Mouse (Mus musculus) ES-Bruce4 (cell line): ENCODE data around the gene Hmga1. TPM values are rescaled to one million over a fixed set of nuclear protein-coding genes. Genes with fewer than 3 reads are reported as not detected.

Experiments used
- H3K27ac ChIP-seq: 2 replicates; pipeline ENCODE4 v1.5.1; 2012; ENCODE audit warnings: low read length, inconsistent platforms; ENCODE audit not compliant: insufficient read depth
- H3K27me3 ChIP-seq: 2 replicates; pipeline ENCODE4 v1.6.1; 2012; ENCODE audit warnings: mild to moderate bottlenecking, low read length, inconsistent platforms; ENCODE audit not compliant: control insufficient read depth, poor library complexity, insufficient read depth, severe bottlenecking
- H3K36me3 ChIP-seq: 2 replicates; pipeline ENCODE4 v1.6.1; 2012; ENCODE audit warnings: inconsistent platforms, mild to moderate bottlenecking, low read length, moderate library complexity; ENCODE audit not compliant: control insufficient read depth, poor library complexity, insufficient read depth, severe bottlenecking
- H3K4me1 ChIP-seq: one replicate; pipeline ENCODE4 v1.8.1; 2011; ENCODE audit warnings: low read length; ENCODE audit not compliant: control insufficient read depth, insufficient read depth
- H3K4me3 ChIP-seq: 2 replicates; pipeline ENCODE4 v1.5.1; 2011; ENCODE audit warnings: low read depth, mild to moderate bottlenecking, low read length
- H3K9ac ChIP-seq: 2 replicates; pipeline ENCODE4 v1.6.1; 2012; ENCODE audit warnings: low read depth, mild to moderate bottlenecking, inconsistent platforms; ENCODE audit not compliant: poor library complexity, severe bottlenecking
- H3K9me3 ChIP-seq: replicated peaks from 2 replicates; pipeline ENCODE4 v1.6.1; 2012; ENCODE audit warnings: mild to moderate bottlenecking, low read length, inconsistent platforms; ENCODE audit not compliant: control insufficient read depth, poor library complexity, insufficient read depth, severe bottlenecking
- CTCF ChIP-seq: IDR thresholded peaks from one replicate; pipeline ENCODE4 v1.8.1; 2011; ENCODE audit warnings: low read depth, low read length
- EP300 ChIP-seq: IDR thresholded peaks from 2 replicates; pipeline ENCODE4 v1.6.1; 2011; ENCODE audit warnings: low read depth, low read length; ENCODE audit not compliant: insufficient read depth
- POLR2A ChIP-seq: IDR thresholded peaks from one replicate; pipeline ENCODE4 v1.8.1; 2011; ENCODE audit warnings: low read length; ENCODE audit not compliant: insufficient read depth
- polyA plus RNA-seq: library from polyadenylated mRNA; stranded (reverse); fragments of >200 nt; gene quantifications from 2 replicates; pipeline ENCODE4 v1.2.4, GENCODE M21; 2011; ENCODE audit warnings: low read depth; ENCODE audit not compliant: missing spikeins, insufficient read depth, insufficient read length

Gene Hmga1
- polyA plus RNA-seq, 1 experiment: 933 TPM

- no peak overlapping the region for H3K9ac ChIP-seq
- TF ChIP-seq EP300 (no peak), CTCF (no peak), POLR2A (no peak)
- H3K4me3 ChIP-seq: no peak overlapping the region
Measured at GRCm38 (mm10) chr17:27549234-27549633, 7.1 kb upstream of the Hmga1 start.

DNA sequence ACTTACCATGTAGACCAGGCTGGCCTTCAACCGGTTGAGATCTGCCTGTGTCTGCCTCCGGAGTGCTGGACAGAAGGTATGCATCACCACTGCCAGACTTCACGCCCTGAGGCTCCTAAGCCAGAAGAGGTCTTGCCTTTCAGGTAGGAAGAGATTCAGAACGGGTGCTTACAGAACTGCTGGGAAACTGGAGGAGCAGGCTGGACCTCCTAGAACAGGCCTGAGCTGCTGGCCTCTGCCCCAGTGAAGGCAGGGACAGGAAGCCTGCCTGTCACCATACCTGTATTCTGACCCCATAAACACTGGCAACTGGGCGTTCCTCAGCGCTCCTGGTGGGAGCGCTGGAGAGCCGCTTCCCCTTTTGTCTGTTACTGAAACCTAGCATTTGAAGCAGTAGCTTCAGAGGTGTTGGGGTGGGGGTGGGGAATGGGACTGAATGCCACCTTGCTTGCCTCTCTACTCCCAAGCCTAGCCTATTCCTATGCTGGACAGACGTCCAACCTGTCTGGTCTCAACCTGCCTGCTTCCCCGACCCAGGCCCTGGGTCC lies 4.8 kb upstream of the Hmga1 start:
- H3K27ac ChIP-seq: peak overlapping the region; percentile 29; the same call in 1 of the 2 replicates
- peak overlapping the region; percentile 59 for H3K9ac ChIP-seq
- TF ChIP-seq CTCF: peak; percentile 28
- no peak for TF ChIP-seq POLR2A
- TF ChIP-seq EP300: no peak
- peaks cover 12% of the 10 kb centered on the region for H3K4me1 ChIP-seq
- no peaks in the 10 kb centered on the region for H3K27me3 ChIP-seq
- H3K36me3 ChIP-seq: no peaks in the 10 kb centered on the region
- no peaks in the 10 kb centered on the region for H3K9me3 ChIP-seq
- no peak overlapping the region; the same call in 1 of the 2 replicates for H3K4me3 ChIP-seq

More at GRCm38 (mm10) chr17:27549234-27549633, 7.1 kb upstream of the Hmga1 start:
- Histone ChIP-seq H3K27me3 (no peaks in the 10 kb centered on the region), H3K27ac (no peak overlapping the region), H3K36me3 (no peaks in the 10 kb centered on the region), H3K4me1 (peaks cover 12% of the 10 kb centered on the region), H3K9me3 (no peaks in the 10 kb centered on the region)

- no peaks in the 10 kb centered on the region for H3K36me3 ChIP-seq
- TF ChIP-seq EP300 (no peak), CTCF (no peak), POLR2A (no peak)
- H3K9ac ChIP-seq: peak overlapping the region; percentile 59
- peaks cover 12% of the 10 kb centered on the region for H3K4me1 ChIP-seq
- H3K27ac ChIP-seq: no peak overlapping the region
- H3K9me3 ChIP-seq: no peaks in the 10 kb centered on the region
- H3K27me3 ChIP-seq: no peaks in the 10 kb centered on the region
- no peak overlapping the region for H3K4me3 ChIP-seq
Measured at GRCm38 (mm10) chr17:27552215-27553201, 3.8 kb upstream of the Hmga1 start.

- TF ChIP-seq EP300: 0 out of 2 replicates have a peak, but pooled peaks have one; percentile 16
- no peak for TF ChIP-seq CTCF
- TF ChIP-seq POLR2A: peak; percentile 13
- H3K4me3 ChIP-seq: peak overlapping the region; percentile 96
- H3K4me1 ChIP-seq: peaks cover 12% of the 10 kb centered on the region
Measured at GRCm38 (mm10) chr17:27554062-27554960, 2.0 kb upstream of the Hmga1 start.

DNA sequence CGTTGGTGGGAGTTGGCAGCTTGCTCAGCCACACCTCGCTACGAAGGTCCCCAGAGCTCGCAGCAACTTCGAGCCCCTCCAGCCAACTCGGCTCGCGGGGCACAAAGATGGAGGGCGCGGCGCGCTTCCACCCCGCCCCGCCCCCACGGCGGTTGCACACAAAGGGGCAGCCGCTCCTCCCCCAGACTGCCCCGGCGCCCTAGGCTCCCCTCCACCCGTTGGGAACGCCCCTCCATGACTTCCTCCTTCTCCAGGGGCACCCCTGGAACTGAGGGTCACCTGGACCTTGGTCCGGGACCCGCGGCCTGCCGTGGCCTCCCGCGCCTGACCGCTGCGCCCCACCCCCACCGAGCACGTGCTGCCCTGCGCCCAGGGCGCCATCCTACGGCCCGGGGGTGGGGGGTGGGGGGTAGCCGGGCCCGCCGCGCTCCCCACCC lies 1.2 kb upstream of the Hmga1 start:
- H3K4me3 ChIP-seq: peak overlapping the region; percentile 96
- no peaks in the 10 kb centered on the region for H3K27me3 ChIP-seq
- H3K36me3 ChIP-seq: no peaks in the 10 kb centered on the region
- no peaks in the 10 kb centered on the region for H3K9me3 ChIP-seq
- H3K9ac ChIP-seq: peak overlapping the region; percentile 98
- H3K4me1 ChIP-seq: peaks cover 12% of the 10 kb centered on the region
- peak overlapping the region; percentile 89 for H3K27ac ChIP-seq
- TF ChIP-seq CTCF (no peak), EP300 (0 out of 2 replicates have a peak, but pooled peaks have one; percentile 25)

More at GRCm38 (mm10) chr17:27554062-27554960, 2.0 kb upstream of the Hmga1 start:
- Histone ChIP-seq H3K9me3 (no peaks in the 10 kb centered on the region), H3K27ac (peak overlapping the region; percentile 89), H3K27me3 (no peaks in the 10 kb centered on the region), H3K36me3 (no peaks in the 10 kb centered on the region), H3K9ac (peak overlapping the region; percentile 98)
